Mouse (Mus musculus) limb, embryonic 15.5 days (tissue): ENCODE measurements at regions not wholly inside any gene's neighbourhood (a gene's known extent, or its start where the extent isn't known, plus 50 kb on each side); places are given as distances from the start of the nearest gene placed in this dataset.

Source experiments
- ATAC-seq: fragments of 200-750 bp; cut with Nextera tagmentation; 2 replicates; pipeline ENCODE4 v1.8.0; 2017; ENCODE audit warnings: low read depth, moderate TSS enrichment; ENCODE audit not compliant: insufficient number of reproducible peaks, low FRiP score, low TSS enrichment
- H3K27ac ChIP-seq: fragments of 300-500 bp; sonication (generic); 2 replicates; pipeline ENCODE4 v1.5.1; 2015; ENCODE audit warnings: moderate library complexity, mild to moderate bottlenecking, inconsistent platforms
- H3K27me3 ChIP-seq: fragments of 300-500 bp; sonication (generic); 2 replicates; pipeline ENCODE4 v1.6.1; 2015; ENCODE audit warnings: inconsistent platforms
- H3K36me3 ChIP-seq: fragments of 300-500 bp; sonication (generic); 2 replicates; pipeline ENCODE4 v1.6.1; 2015; ENCODE audit warnings: inconsistent platforms
- H3K4me1 ChIP-seq: fragments of 300-500 bp; sonication (generic); 2 replicates; pipeline ENCODE4 v1.6.1; 2015; ENCODE audit warnings: inconsistent platforms
- H3K4me2 ChIP-seq: fragments of 300-500 bp; sonication (generic); 2 replicates; pipeline ENCODE4 v1.6.1; 2015; ENCODE audit warnings: mild to moderate bottlenecking, inconsistent platforms
- H3K4me3 ChIP-seq: fragments of 300-500 bp; sonication (generic); 2 replicates; pipeline ENCODE4 v1.5.1; 2015; ENCODE audit warnings: mild to moderate bottlenecking, inconsistent platforms
- H3K9ac ChIP-seq: fragments of 300-500 bp; sonication (generic); 2 replicates; pipeline ENCODE4 v1.6.1; 2015; ENCODE audit warnings: inconsistent platforms
- H3K9me3 ChIP-seq: fragments of 300-500 bp; sonication (generic); 2 replicates; pipeline ENCODE4 v1.6.1; 2016; ENCODE audit warnings: inconsistent platforms
- WGBS: fragments of 180-500 bp; shearing (Covaris S2); methylation state at CpG from one replicate; pipeline ENCODE4 v1.1.7; 2015; 5-methylcytosine and 5-hydroxymethylcytosine counted together

- Histone ChIP-seq H3K9me3 (no peaks in the 10 kb centered on the region), H3K27me3 (no peaks in the 10 kb centered on the region), H3K36me3 (no peaks in the 10 kb centered on the region), H3K4me3 (no peak overlapping the region), H3K9ac (no peak overlapping the region), H3K4me1 (no peaks in the 10 kb centered on the region), H3K4me2 (no peak overlapping the region), H3K27ac (no peak overlapping the region)
- no peak for ATAC-seq
- 71% methylated on average over 5 of the region's 5 CpGs for WGBS
These were observed 66.1 kb upstream of the Fgf10 start for GRCm38 (mm10) chr13:118603474-118603873.

- no peaks in the 10 kb centered on the region for H3K4me1 ChIP-seq
- no peaks in the 10 kb centered on the region for H3K9me3 ChIP-seq
- H3K4me3 ChIP-seq: no peak overlapping the region
- no peak for ATAC-seq
- 67% methylated on average over 5 of the region's 5 CpGs for WGBS
- H3K9ac ChIP-seq: no peak overlapping the region
- H3K27me3 ChIP-seq: no peaks in the 10 kb centered on the region
- no peak overlapping the region for H3K27ac ChIP-seq
- H3K36me3 ChIP-seq: no peaks in the 10 kb centered on the region
- H3K4me2 ChIP-seq: no peak overlapping the region
These were observed 72.7 kb upstream of the Fgf10 start for GRCm38 (mm10) chr13:118596856-118597255.

- no peaks in the 10 kb centered on the region for H3K9me3 ChIP-seq
- 85% methylated on average over 6 of the region's 6 CpGs for whole genome bisulfite sequencing
These were observed 73.3 kb upstream of the Fgf10 start for GRCm38 (mm10) chr13:118596218-118596795.

GRCm38 (mm10) chr13:118592074-118592473 is 77.5 kb upstream of the Fgf10 start:
- Histone ChIP-seq H3K9me3 (no peaks in the 10 kb centered on the region), H3K4me2 (no peak overlapping the region), H3K4me1 (no peaks in the 10 kb centered on the region), H3K36me3 (no peaks in the 10 kb centered on the region), H3K27me3 (no peaks in the 10 kb centered on the region), H3K4me3 (no peak overlapping the region), H3K27ac (no peak overlapping the region), H3K9ac (no peak overlapping the region)
- WGBS: 44% methylated on average over 4 of the region's 4 CpGs
- no peak for ATAC-seq

More at GRCm38 (mm10) chr13:118596218-118596795, 73.3 kb upstream of the Fgf10 start:
- Histone ChIP-seq H3K9ac (no peak overlapping the region), H3K36me3 (no peaks in the 10 kb centered on the region), H3K4me3 (no peak overlapping the region), H3K4me2 (no peak overlapping the region), H3K27me3 (no peaks in the 10 kb centered on the region), H3K27ac (no peak overlapping the region), H3K4me1 (no peaks in the 10 kb centered on the region)
- ATAC-seq: no peak

- 46% methylated on average over 1 of the region's 1 CpGs for WGBS
- H3K4me3 ChIP-seq: no peak overlapping the region
These were observed 97.0 kb upstream of the Fgf10 start for GRCm38 (mm10) chr13:118572555-118572954.

GRCm38 (mm10) chr13:118565219-118565833 is 104.3 kb upstream of the Fgf10 start:
- Histone ChIP-seq H3K4me2 (no peak overlapping the region), H3K9ac (no peak overlapping the region), H3K9me3 (no peaks in the 10 kb centered on the region), H3K4me3 (no peak overlapping the region), H3K27ac (no peak overlapping the region), H3K36me3 (no peaks in the 10 kb centered on the region), H3K4me1 (no peaks in the 10 kb centered on the region), H3K27me3 (no peaks in the 10 kb centered on the region)
- ATAC-seq: no peak

More at GRCm38 (mm10) chr13:118572555-118572954, 97.0 kb upstream of the Fgf10 start:
- no peaks in the 10 kb centered on the region for H3K27me3 ChIP-seq
- no peaks in the 10 kb centered on the region for H3K36me3 ChIP-seq
- no peak for ATAC-seq
- no peaks in the 10 kb centered on the region for H3K9me3 ChIP-seq
- H3K27ac ChIP-seq: no peak overlapping the region
- H3K9ac ChIP-seq: no peak overlapping the region
- no peaks in the 10 kb centered on the region for H3K4me1 ChIP-seq
- no peak overlapping the region for H3K4me2 ChIP-seq

DNA sequence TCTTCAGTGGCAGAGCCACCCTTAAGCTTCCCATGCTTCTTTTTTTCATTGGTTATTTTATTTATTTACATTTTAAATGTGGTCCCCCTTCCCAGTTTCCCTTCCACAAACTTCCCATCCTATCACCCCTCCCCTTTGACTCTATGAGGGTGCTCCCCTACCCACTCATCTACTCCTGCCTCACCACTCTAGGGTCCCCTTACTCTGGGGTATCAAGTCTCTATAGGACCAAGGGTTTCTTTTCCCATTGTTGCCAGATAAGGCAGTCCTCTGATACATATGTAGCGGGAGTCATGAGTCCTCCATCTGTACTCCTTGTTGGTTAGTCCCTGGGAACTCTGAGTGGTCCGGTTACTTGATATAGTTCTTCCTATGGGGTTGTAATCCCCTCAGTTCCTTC is 110.6 kb upstream of the Fgf10 start:
- H3K9me3 ChIP-seq: no peaks in the 10 kb centered on the region
- 86% methylated on average over 2 of the region's 2 CpGs for WGBS
- ATAC-seq: no peak

DNA sequence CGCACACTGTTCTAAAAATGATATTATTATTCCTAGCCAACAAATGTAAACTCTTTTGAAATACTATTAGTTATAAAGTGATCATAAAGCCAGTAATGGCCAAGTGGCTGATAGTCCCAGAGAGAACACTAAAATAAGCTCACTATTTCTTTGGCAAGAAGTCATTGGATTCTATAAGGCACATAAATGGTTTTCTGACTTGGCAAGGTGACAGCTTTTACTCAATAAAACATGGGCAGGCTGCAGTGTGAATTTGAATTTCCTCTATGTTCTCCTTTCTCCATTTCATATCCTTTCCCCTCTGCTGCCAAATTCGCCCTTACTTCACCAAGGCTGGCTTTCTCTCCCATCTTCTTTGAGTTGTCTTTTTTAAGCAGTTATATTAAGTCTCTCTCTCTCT is 117.6 kb upstream of the Fgf10 start:
- H3K27me3 ChIP-seq: no peaks in the 10 kb centered on the region
- peak; percentile 58 for ATAC-seq
- H3K9me3 ChIP-seq: no peaks in the 10 kb centered on the region
- H3K9ac ChIP-seq: no peak overlapping the region
- H3K27ac ChIP-seq: no peak overlapping the region
- no peak overlapping the region for H3K4me2 ChIP-seq
- WGBS: 34% methylated on average over 2 of the region's 2 CpGs
- H3K36me3 ChIP-seq: no peaks in the 10 kb centered on the region
- no peak overlapping the region for H3K4me3 ChIP-seq
- no peaks in the 10 kb centered on the region for H3K4me1 ChIP-seq

More for the DNA sequence above, 110.6 kb upstream of the Fgf10 start:
- no peak overlapping the region for H3K9ac ChIP-seq
- H3K4me3 ChIP-seq: no peak overlapping the region
- H3K4me2 ChIP-seq: no peak overlapping the region
- H3K27me3 ChIP-seq: no peaks in the 10 kb centered on the region
- H3K4me1 ChIP-seq: no peaks in the 10 kb centered on the region
- H3K36me3 ChIP-seq: no peaks in the 10 kb centered on the region
- no peak overlapping the region for H3K27ac ChIP-seq

DNA sequence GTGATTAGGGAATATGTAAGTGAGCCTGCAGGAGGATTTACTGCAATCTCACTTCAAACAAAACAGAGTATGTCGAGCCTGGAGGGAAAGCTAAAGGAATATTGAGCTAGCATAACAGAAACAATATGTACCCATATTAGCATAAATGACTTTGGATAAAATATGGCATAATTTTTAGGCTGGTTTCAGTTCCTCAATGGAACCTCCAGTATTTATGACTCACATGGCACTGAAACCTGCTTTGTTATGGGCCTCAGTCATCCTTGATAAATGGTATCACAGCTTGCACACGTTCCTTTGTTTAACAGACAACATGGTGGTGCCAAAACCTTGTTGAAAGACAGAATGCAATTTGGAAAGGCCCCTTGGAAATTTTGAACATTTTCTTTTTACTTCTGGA is 130.8 kb upstream of the Fgf10 start:
- Histone ChIP-seq H3K9me3 (no peaks in the 10 kb centered on the region), H3K27ac (no peak overlapping the region), H3K4me3 (no peak overlapping the region), H3K4me2 (no peak overlapping the region), H3K27me3 (no peaks in the 10 kb centered on the region), H3K9ac (no peak overlapping the region), H3K4me1 (no peaks in the 10 kb centered on the region), H3K36me3 (no peaks in the 10 kb centered on the region)
- no peak for ATAC-seq
- 44% methylated on average over 2 of the region's 2 CpGs for WGBS

DNA sequence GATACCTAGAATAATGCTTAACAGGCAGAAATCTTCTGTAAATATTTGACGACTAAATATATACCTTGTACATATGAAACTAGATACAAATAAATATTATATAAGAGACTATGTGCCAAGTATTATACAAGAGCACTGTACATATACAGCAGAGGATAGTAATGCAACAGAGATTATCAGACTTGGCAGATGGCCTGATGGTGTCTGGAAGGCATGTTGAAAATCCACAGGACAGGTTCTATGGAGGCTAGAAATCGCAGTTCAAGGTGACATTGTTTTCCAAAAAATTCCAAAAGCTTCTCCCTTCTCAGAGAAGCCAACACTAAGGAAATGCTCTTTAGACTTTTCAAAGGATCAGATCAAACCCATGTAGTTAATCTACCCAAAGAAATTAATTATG is 126.9 kb upstream of the Mrps30 start:
- WGBS: 80% methylated on average over 2 of the region's 2 CpGs
- Histone ChIP-seq H3K4me1 (no peaks in the 10 kb centered on the region), H3K9me3 (no peaks in the 10 kb centered on the region), H3K36me3 (no peaks in the 10 kb centered on the region), H3K27ac (no peak overlapping the region), H3K4me3 (no peak overlapping the region), H3K4me2 (no peak overlapping the region), H3K9ac (no peak overlapping the region), H3K27me3 (no peaks in the 10 kb centered on the region)
- ATAC-seq: no peak

- no peak for ATAC-seq
- no peak overlapping the region for H3K9ac ChIP-seq
- no peaks in the 10 kb centered on the region for H3K9me3 ChIP-seq
- H3K27ac ChIP-seq: no peak overlapping the region
- H3K4me1 ChIP-seq: no peaks in the 10 kb centered on the region
- no peak overlapping the region for H3K4me2 ChIP-seq
- H3K4me3 ChIP-seq: no peak overlapping the region
- WGBS: 73% methylated on average over 4 of the region's 4 CpGs
- no peaks in the 10 kb centered on the region for H3K36me3 ChIP-seq
- H3K27me3 ChIP-seq: no peaks in the 10 kb centered on the region
These were observed 119.1 kb upstream of the Mrps30 start for GRCm38 (mm10) chr13:118506136-118506535.

GRCm38 (mm10) chr13:118490610-118491009 is 103.6 kb upstream of the Mrps30 start:
- WGBS: 19% methylated on average over 3 of the region's 3 CpGs
- Histone ChIP-seq H3K9me3 (no peaks in the 10 kb centered on the region), H3K4me1 (no peaks in the 10 kb centered on the region), H3K4me2 (no peak overlapping the region), H3K36me3 (no peaks in the 10 kb centered on the region), H3K27me3 (no peaks in the 10 kb centered on the region), H3K9ac (no peak overlapping the region), H3K4me3 (no peak overlapping the region), H3K27ac (no peak overlapping the region)
- no peak for ATAC-seq

GRCm38 (mm10) chr13:118483031-118483430 is 96.0 kb upstream of the Mrps30 start:
- Histone ChIP-seq H3K4me3 (no peak overlapping the region), H3K9ac (no peak overlapping the region), H3K27ac (no peak overlapping the region), H3K4me2 (no peak overlapping the region), H3K9me3 (no peaks in the 10 kb centered on the region), H3K36me3 (no peaks in the 10 kb centered on the region), H3K27me3 (no peaks in the 10 kb centered on the region), H3K4me1 (peaks cover 2% of the 10 kb centered on the region; the same call in 1 of the 2 replicates)
- 34% methylated on average over 8 of the region's 8 CpGs for WGBS
- ATAC-seq: no peak
